Mouse (Mus musculus) limb, embryonic 12.5 days (tissue): ENCODE results near the gene Igdcc3. TPM values are rescaled to one million over a fixed set of nuclear protein-coding genes. Genes with fewer than 3 reads are reported as not detected.

Experiments used
- ATAC-seq: fragments of 200-750 bp; cut with Nextera tagmentation; 2 replicates; pipeline ENCODE4 v1.8.0; 2017; ENCODE audit warnings: low read depth, moderate TSS enrichment; ENCODE audit not compliant: insufficient number of reproducible peaks, insufficient read depth, low FRiP score, low TSS enrichment
- H3K27ac ChIP-seq: fragments of 300-500 bp; sonication (generic); 2 replicates; pipeline ENCODE4 v1.5.1; 2016; ENCODE audit warnings: mild to moderate bottlenecking, moderate library complexity
- H3K27me3 ChIP-seq: fragments of 300-500 bp; sonication (generic); 2 replicates; pipeline ENCODE4 v1.6.1; 2016; ENCODE audit warnings: mild to moderate bottlenecking, moderate library complexity
- H3K36me3 ChIP-seq: fragments of 300-500 bp; sonication (generic); 2 replicates; pipeline ENCODE4 v1.6.1; 2016; ENCODE audit warnings: mild to moderate bottlenecking, moderate library complexity
- H3K4me1 ChIP-seq: fragments of 300-500 bp; sonication (generic); replicated peaks from 2 replicates; pipeline ENCODE4 v1.6.1; 2016
- H3K4me2 ChIP-seq: fragments of 300-500 bp; sonication (generic); 2 replicates; pipeline ENCODE4 v1.6.1; 2016; ENCODE audit warnings: mild to moderate bottlenecking, moderate library complexity
- H3K4me3 ChIP-seq: fragments of 300-500 bp; sonication (generic); replicated peaks from 2 replicates; pipeline ENCODE4 v1.5.1; 2016; ENCODE audit warnings: mild to moderate bottlenecking
- H3K9ac ChIP-seq: fragments of 300-500 bp; sonication (generic); replicated peaks from 2 replicates; pipeline ENCODE4 v1.6.1; 2016; ENCODE audit warnings: mild to moderate bottlenecking, moderate library complexity
- H3K9me3 ChIP-seq: fragments of 300-500 bp; sonication (generic); 2 replicates; pipeline ENCODE4 v1.6.1; 2016; ENCODE audit warnings: mild to moderate bottlenecking, moderate library complexity
- WGBS: fragments of 180-500 bp; shearing (Covaris S2); methylation state at CpG from one replicate; pipeline ENCODE4 v1.1.7; 2016; 5-methylcytosine and 5-hydroxymethylcytosine counted together
- polyA plus RNA-seq: library from polyadenylated mRNA; unstranded; fragments of >200 nt; fragmentation: Nextera tagmentation; extraction: Ambion mirVana; gene quantifications from 2 replicates; pipeline ENCODE4 v1.2.1, GENCODE M21; 2016

Igdcc3 gene
- polyA plus RNA-seq, 1 experiment from 2014 or later = 6.4 TPM

GRCm38 (mm10) chr9:65113694-65114093, 27.3 kb upstream of the Igdcc3 start:
- ATAC-seq = no peak
- 96% methylated on average over 2 of the region's 2 CpGs for WGBS
- H3K27ac ChIP-seq = no peak overlapping the region

GRCm38 (mm10) chr9:65115891-65116290, 25.1 kb upstream of the Igdcc3 start:
- no peak overlapping the region for H3K4me3 ChIP-seq
- H3K27ac ChIP-seq = no peak overlapping the region
- H3K4me2 ChIP-seq = no peak overlapping the region
- no peaks in the 10 kb centered on the region for H3K9me3 ChIP-seq
- H3K9ac ChIP-seq = no peak overlapping the region
- WGBS = 68% methylated on average over 2 of the region's 2 CpGs
- peaks cover 33% of the 10 kb centered on the region for H3K36me3 ChIP-seq
- ATAC-seq = no peak
- H3K27me3 ChIP-seq = no peaks in the 10 kb centered on the region; the same call in 1 of the 2 replicates
- H3K4me1 ChIP-seq = no peaks in the 10 kb centered on the region

More at GRCm38 (mm10) chr9:65113694-65114093, 27.3 kb upstream of the Igdcc3 start:
- Histone ChIP-seq H3K4me2 (no peak overlapping the region), H3K4me3 (no peak overlapping the region), H3K36me3 (peaks cover 27% of the 10 kb centered on the region), H3K4me1 (peaks cover 13% of the 10 kb centered on the region), H3K27me3 (no peaks in the 10 kb centered on the region), H3K9ac (no peak overlapping the region), H3K9me3 (no peaks in the 10 kb centered on the region)

GRCm38 (mm10) chr9:65117516-65117915, 23.5 kb upstream of the Igdcc3 start:
- 62% methylated on average over 2 of the region's 2 CpGs for WGBS
- no peak for ATAC-seq
- no peak overlapping the region for H3K4me2 ChIP-seq

GRCm38 (mm10) chr9:65120935-65121334, 20.1 kb upstream of the Igdcc3 start:
- H3K9ac ChIP-seq = no peak overlapping the region
- no peaks in the 10 kb centered on the region for H3K9me3 ChIP-seq
- H3K4me3 ChIP-seq = no peak overlapping the region
- WGBS = 8% methylated on average over 3 of the region's 3 CpGs
- peak; percentile 69; the same call in 1 of the 2 replicates for ATAC-seq
- H3K4me2 ChIP-seq = no peak overlapping the region
- H3K27ac ChIP-seq = no peak overlapping the region
- H3K27me3 ChIP-seq = peaks cover 37% of the 10 kb centered on the region
- peaks cover 33% of the 10 kb centered on the region for H3K36me3 ChIP-seq
- 0 out of 2 replicates have a peak, but pooled peaks cover 7% of the 10 kb centered on the region for H3K4me1 ChIP-seq

More at GRCm38 (mm10) chr9:65117516-65117915, 23.5 kb upstream of the Igdcc3 start:
- Histone ChIP-seq H3K36me3 (peaks cover 33% of the 10 kb centered on the region), H3K27me3 (peaks cover 12% of the 10 kb centered on the region), H3K9ac (no peak overlapping the region), H3K27ac (no peak overlapping the region), H3K4me3 (no peak overlapping the region), H3K9me3 (no peaks in the 10 kb centered on the region), H3K4me1 (0 out of 2 replicates have a peak, but pooled peaks cover 1% of the 10 kb centered on the region)

- peak overlapping the region; percentile 11; the same call in 1 of the 2 replicates for H3K4me3 ChIP-seq
- 21% methylated on average over 18 of the region's 18 CpGs for WGBS
- peak overlapping the region; percentile 40 for H3K4me2 ChIP-seq
- peaks cover 37% of the 10 kb centered on the region for H3K36me3 ChIP-seq
- no peak overlapping the region for H3K27ac ChIP-seq
- H3K9ac ChIP-seq = peak overlapping the region; percentile 19; the same call in 1 of the 2 replicates
- ATAC-seq = no peak
- 0 out of 2 replicates have a peak, but pooled peaks cover 7% of the 10 kb centered on the region for H3K4me1 ChIP-seq
- H3K9me3 ChIP-seq = no peaks in the 10 kb centered on the region
- H3K27me3 ChIP-seq = peaks cover 37% of the 10 kb centered on the region
Measured at GRCm38 (mm10) chr9:65122545-65122944, 18.4 kb upstream of the Igdcc3 start.

GRCm38 (mm10) chr9:65123552-65124168, 17.3 kb upstream of the Igdcc3 start:
- H3K9me3 ChIP-seq = no peaks in the 10 kb centered on the region
- WGBS = 4% methylated on average over 48 of the region's 48 CpGs
- H3K36me3 ChIP-seq = peaks cover 30% of the 10 kb centered on the region
- no peak; the same call in 1 of the 2 replicates for ATAC-seq
- peaks cover 14% of the 10 kb centered on the region; the same call in 1 of the 2 replicates for H3K4me1 ChIP-seq
- no peak overlapping the region for H3K27ac ChIP-seq
- H3K4me3 ChIP-seq = peak overlapping the region; percentile 46
- H3K27me3 ChIP-seq = peaks cover 37% of the 10 kb centered on the region
- peak overlapping the region; percentile 83 for H3K4me2 ChIP-seq
- H3K9ac ChIP-seq = peak overlapping the region; percentile 70

- Histone ChIP-seq H3K9ac (0 out of 2 replicates have a peak overlapping the region, but pooled peaks have one; percentile 28), H3K4me1 (peaks cover 12% of the 10 kb centered on the region; the same call in 1 of the 2 replicates), H3K27me3 (peaks cover 20% of the 10 kb centered on the region), H3K4me2 (peak overlapping the region; percentile 39), H3K4me3 (peak overlapping the region; percentile 4; the same call in 1 of the 2 replicates), H3K36me3 (peaks cover 28% of the 10 kb centered on the region), H3K9me3 (no peaks in the 10 kb centered on the region), H3K27ac (no peak overlapping the region)
- 9% methylated on average over 25 of the region's 25 CpGs for WGBS
- no peak for ATAC-seq
Measured at GRCm38 (mm10) chr9:65128123-65128815, 12.7 kb upstream of the Igdcc3 start.

GRCm38 (mm10) chr9:65131717-65132116, 9.3 kb upstream of the Igdcc3 start:
- H3K9ac ChIP-seq = no peak overlapping the region
- peaks cover 14% of the 10 kb centered on the region; the same call in 1 of the 2 replicates for H3K4me1 ChIP-seq
- 84% methylated on average over 5 of the region's 5 CpGs for WGBS
- H3K36me3 ChIP-seq = peaks cover 18% of the 10 kb centered on the region
- no peaks in the 10 kb centered on the region for H3K9me3 ChIP-seq
- peaks cover 23% of the 10 kb centered on the region for H3K27me3 ChIP-seq
- H3K27ac ChIP-seq = no peak overlapping the region
- H3K4me2 ChIP-seq = no peak overlapping the region
- ATAC-seq = no peak
- no peak overlapping the region for H3K4me3 ChIP-seq

GRCm38 (mm10) chr9:65133739-65134138, 7.2 kb upstream of the Igdcc3 start:
- Histone ChIP-seq H3K27me3 (peaks cover 23% of the 10 kb centered on the region), H3K9ac (no peak overlapping the region), H3K4me3 (no peak overlapping the region), H3K36me3 (peaks cover 12% of the 10 kb centered on the region), H3K4me2 (no peak overlapping the region), H3K9me3 (no peaks in the 10 kb centered on the region), H3K4me1 (0 out of 2 replicates have a peak, but pooled peaks cover 12% of the 10 kb centered on the region), H3K27ac (no peak overlapping the region)
- no peak for ATAC-seq
- WGBS = 1% methylated on average over 10 of the region's 10 CpGs

GRCm38 (mm10) chr9:65135126-65135525, 5.9 kb upstream of the Igdcc3 start:
- no peak overlapping the region for H3K27ac ChIP-seq
- H3K4me1 ChIP-seq = 0 out of 2 replicates have a peak, but pooled peaks cover 12% of the 10 kb centered on the region

GRCm38 (mm10) chr9:65140491-65140890, 498 bp upstream of the Igdcc3 start:
- Histone ChIP-seq H3K9me3 (no peaks in the 10 kb centered on the region), H3K4me3 (peak overlapping the region; percentile 78), H3K36me3 (peaks cover 3% of the 10 kb centered on the region), H3K27me3 (peaks cover 21% of the 10 kb centered on the region), H3K4me2 (peak overlapping the region; percentile 88), H3K27ac (peak overlapping the region; percentile 88; the same call in 1 of the 2 replicates), H3K9ac (peak overlapping the region; percentile 83), H3K4me1 (peaks cover 28% of the 10 kb centered on the region)
- no peak for ATAC-seq
- WGBS = 1% methylated on average over 8 of the region's 8 CpGs

More at GRCm38 (mm10) chr9:65135126-65135525, 5.9 kb upstream of the Igdcc3 start:
- no peak overlapping the region for H3K9ac ChIP-seq
- no peak for ATAC-seq
- H3K27me3 ChIP-seq = peaks cover 31% of the 10 kb centered on the region
- no peak overlapping the region for H3K4me3 ChIP-seq
- WGBS = 78% methylated on average over 4 of the region's 4 CpGs
- H3K9me3 ChIP-seq = no peaks in the 10 kb centered on the region
- H3K4me2 ChIP-seq = no peak overlapping the region
- H3K36me3 ChIP-seq = peaks cover 12% of the 10 kb centered on the region
